Mouse (Mus musculus) embryonic fibroblast, embryonic 13.5 days (primary cell): ENCODE results near the gene Vhl.

Experiments used
- CTCF ChIP-seq: IDR thresholded peaks from 2 replicates; pipeline ENCODE4 v1.5.1; 2011; ENCODE audit warnings: mild to moderate bottlenecking, control low read depth, low read length, moderate library complexity, borderline replicate concordance; ENCODE audit not compliant: insufficient read depth
- POLR2A ChIP-seq: IDR thresholded peaks from 2 replicates; pipeline ENCODE4 v1.6.1; 2011; ENCODE audit warnings: low read depth, mild to moderate bottlenecking, control low read depth, low read length, moderate library complexity

DNA sequence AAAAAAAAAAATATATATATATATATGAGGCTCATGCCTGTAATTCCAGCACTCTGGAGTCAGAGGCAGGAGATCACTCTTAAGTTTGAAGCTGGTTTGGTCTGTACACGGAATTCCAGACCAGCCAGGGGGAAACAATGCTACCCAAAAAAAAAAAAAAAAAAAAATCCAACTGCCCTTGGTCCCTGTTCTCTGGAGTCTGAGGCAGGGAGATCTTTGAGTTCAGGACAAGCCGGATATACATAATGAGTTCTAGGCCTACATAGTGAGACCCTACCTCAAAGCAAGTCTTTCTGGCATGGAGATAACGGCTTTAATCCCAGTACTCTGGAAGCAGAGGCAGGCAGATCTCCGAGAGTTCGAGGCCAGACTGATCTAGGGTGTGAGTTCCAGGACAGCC, 373 bp upstream of the Vhl start:
- TF ChIP-seq CTCF = no peak
- TF ChIP-seq POLR2A = no peak
